Mouse (Mus musculus): ENCODE data around the gene Ccdc92b.

DNA sequence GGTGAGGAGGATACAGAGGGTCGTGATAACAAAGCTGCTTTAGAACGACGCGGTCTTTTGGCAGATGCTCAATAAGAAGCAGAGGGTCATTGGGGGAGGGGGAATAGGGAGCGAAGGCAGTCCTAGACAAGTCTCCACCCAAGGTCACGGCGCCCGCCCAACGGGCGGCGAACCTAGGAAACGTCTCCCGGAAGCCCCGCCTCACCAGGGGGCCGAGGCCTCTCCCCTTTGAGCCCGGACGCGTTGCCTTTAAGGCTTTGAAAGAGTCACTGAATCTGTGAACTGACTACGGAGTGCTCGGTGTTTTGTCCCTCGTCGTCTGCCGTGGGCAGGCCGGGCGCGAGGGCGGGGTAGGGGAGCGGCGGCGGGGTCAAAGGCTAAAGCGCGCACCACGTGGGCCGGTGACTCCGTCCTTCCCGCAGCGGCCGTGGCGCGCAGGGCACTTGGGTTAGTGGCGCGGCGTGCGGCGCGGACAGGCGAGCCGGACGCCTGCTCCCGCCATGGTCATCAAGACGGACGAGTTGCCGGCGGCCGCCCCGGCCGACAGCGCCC lies 29.8 kb downstream of the Ccdc92b start, which contains the start of gene Cluh:
- no peak for TF ChIP-seq CTCF (IDR thresholded peaks at IDR 0.05; ENCODE audit: control insufficient read depth, insufficient read depth, low read length)
- peak; percentile 43; the same call in 1 of the 2 replicates for TF ChIP-seq POLR2A (IDR thresholded peaks at IDR 0.05; ENCODE audit: borderline replicate concordance, control insufficient read depth, low read depth, low read length)
